Mouse (Mus musculus) heart, postnatal 0 days (tissue): ENCODE measurements around the gene Zswim5. TPM values are rescaled to one million over a fixed set of nuclear protein-coding genes. Genes with fewer than 3 reads are reported as not detected.

Experiments
- ATAC-seq: fragments of 200-750 bp; cut with Nextera tagmentation; 2 replicates; pipeline ENCODE4 v1.8.0; 2017; ENCODE audit warnings: low read depth, moderate number of reproducible peaks, moderate library complexity; ENCODE audit not compliant: insufficient read depth
- DNase-seq: peaks from one replicate; pipeline ENCODE4 v3.0.0-alpha.2; 2016; ENCODE audit warnings: low spot score
- H3K27ac ChIP-seq: fragments of 300-500 bp; sonication (generic); 2 replicates; pipeline ENCODE4 v1.5.1; 2014; ENCODE audit warnings: low read depth, mild to moderate bottlenecking
- H3K27me3 ChIP-seq: fragments of 300-500 bp; sonication (generic); 2 replicates; pipeline ENCODE4 v1.6.1; 2014; ENCODE audit warnings: low read length, mixed read lengths; ENCODE audit not compliant: control insufficient read depth, insufficient read depth
- H3K36me3 ChIP-seq: fragments of 300-500 bp; sonication (generic); replicated peaks from 2 replicates; pipeline ENCODE4 v1.6.1; 2014; ENCODE audit warnings: low read length, mixed read lengths; ENCODE audit not compliant: control insufficient read depth, insufficient read depth
- H3K4me1 ChIP-seq: fragments of 300-500 bp; sonication (generic); 2 replicates; pipeline ENCODE4 v1.6.1; 2014; ENCODE audit warnings: antibody characterized with exemption; ENCODE audit not compliant: control insufficient read depth, insufficient read depth
- H3K4me2 ChIP-seq: fragments of 300-500 bp; sonication (generic); 2 replicates; pipeline ENCODE4 v1.6.1; 2014; ENCODE audit warnings: low read depth, mild to moderate bottlenecking, low read length, moderate library complexity
- H3K4me3 ChIP-seq: fragments of 300-500 bp; sonication (generic); 2 replicates; pipeline ENCODE4 v1.5.1; 2014; ENCODE audit warnings: low read depth, low read length
- H3K9ac ChIP-seq: fragments of 300-500 bp; sonication (generic); replicated peaks from 2 replicates; pipeline ENCODE4 v1.6.1; 2014; ENCODE audit warnings: low read depth, low read length, mixed read lengths
- H3K9me3 ChIP-seq: fragments of 300-500 bp; sonication (generic); replicated peaks from 2 replicates; pipeline ENCODE4 v1.6.1; 2016; ENCODE audit warnings: low read length; ENCODE audit not compliant: control insufficient read depth
- CTCF ChIP-seq: IDR thresholded peaks from 2 replicates; pipeline ENCODE4 v1.5.1; 2016; ENCODE audit warnings: antibody characterized with exemption, control low read depth, low read depth
- EP300 ChIP-seq: IDR thresholded peaks from 2 replicates; pipeline ENCODE4 v1.6.1; 2016; ENCODE audit warnings: antibody characterized with exemption, low read depth
- WGBS: fragments of 180-500 bp; shearing (Covaris S2); extraction: QIAGEN DNeasy Blood & Tissue Kit; methylation state at CpG from one replicate; pipeline ENCODE4 v1.1.7; 2014; 5-methylcytosine and 5-hydroxymethylcytosine counted together
- polyA plus RNA-seq: library from polyadenylated mRNA; unstranded; fragments of >200 nt; fragmentation: Nextera tagmentation; extraction: Ambion mirVana; gene quantifications from 2 replicates; pipeline ENCODE4 v1.2.1, GENCODE M21; 2015
- total RNA-seq: library from RNA; depleted of rRNA; stranded (reverse); fragments of >200 nt; gene quantifications from 2 replicates; pipeline ENCODE4 v1.2.3, GENCODE M21; 2014; ENCODE audit warnings: low replicate concordance

Gene Zswim5
- total and polyA plus RNA-seq, 2 experiments from 2014 or later, result 0.34 to 1.5 TPM

GRCm38 (mm10) chr4:117002543-117003521 lies 125.7 kb downstream of the Zswim5 start:
- Histone ChIP-seq H3K4me3 (no peak overlapping the region), H3K9ac (no peak overlapping the region), H3K4me1 (no peaks in the 10 kb centered on the region), H3K27me3 (no peaks in the 10 kb centered on the region), H3K36me3 (peaks cover 54% of the 10 kb centered on the region), H3K9me3 (no peaks in the 10 kb centered on the region), H3K27ac (no peak overlapping the region), H3K4me2 (no peak overlapping the region)
- peak; percentile 75 for TF ChIP-seq CTCF
- TF ChIP-seq EP300, result no peak
- DNase-seq (peak; percentile 53), ATAC-seq (peak; percentile 63; the same call in 1 of the 2 replicates)
- WGBS, result 57% methylated on average over 38 of the region's 38 CpGs

GRCm38 (mm10) chr4:117004649-117005048 lies 127.5 kb downstream of the Zswim5 start:
- WGBS, result 75% methylated on average over 4 of the region's 4 CpGs
- H3K9me3 ChIP-seq, result no peaks in the 10 kb centered on the region
- ATAC-seq (no peak), DNase-seq (no peak)
- H3K4me3 ChIP-seq, result no peak overlapping the region
- no peak overlapping the region for H3K27ac ChIP-seq
- TF ChIP-seq CTCF, result no peak
- no peak for TF ChIP-seq EP300
- H3K4me2 ChIP-seq, result no peak overlapping the region
- no peak overlapping the region for H3K9ac ChIP-seq
- H3K36me3 ChIP-seq, result peaks cover 44% of the 10 kb centered on the region
- no peaks in the 10 kb centered on the region for H3K27me3 ChIP-seq
- no peaks in the 10 kb centered on the region for H3K4me1 ChIP-seq

- no peak for ATAC-seq
- no peak for DNase-seq
- 60% methylated on average over 7 of the region's 7 CpGs for WGBS
- H3K27ac ChIP-seq, result no peak overlapping the region
- no peak overlapping the region for H3K4me3 ChIP-seq
- H3K4me2 ChIP-seq, result no peak overlapping the region
- no peaks in the 10 kb centered on the region for H3K4me1 ChIP-seq
- no peaks in the 10 kb centered on the region for H3K27me3 ChIP-seq
- H3K9me3 ChIP-seq, result no peaks in the 10 kb centered on the region
- peaks cover 32% of the 10 kb centered on the region for H3K36me3 ChIP-seq
- no peak for TF ChIP-seq EP300
- TF ChIP-seq CTCF, result 0 out of 2 replicates have a peak, but pooled peaks have one; percentile 2
- no peak overlapping the region for H3K9ac ChIP-seq
Measured at GRCm38 (mm10) chr4:117005611-117006400, 128.6 kb downstream of the Zswim5 start.

GRCm38 (mm10) chr4:117007058-117007457 lies 129.9 kb downstream of the Zswim5 start:
- H3K9me3 ChIP-seq, result no peaks in the 10 kb centered on the region
- H3K9ac ChIP-seq, result no peak overlapping the region
- ATAC-seq, result no peak
- no peak overlapping the region for H3K27ac ChIP-seq
- DNase-seq, result no peak
- H3K27me3 ChIP-seq, result no peaks in the 10 kb centered on the region
- TF ChIP-seq CTCF, result no peak
- no peak for TF ChIP-seq EP300
- H3K4me1 ChIP-seq, result no peaks in the 10 kb centered on the region
- H3K4me2 ChIP-seq, result no peak overlapping the region
- H3K36me3 ChIP-seq, result peaks cover 21% of the 10 kb centered on the region
- H3K4me3 ChIP-seq, result no peak overlapping the region
- 56% methylated on average over 3 of the region's 3 CpGs for WGBS

GRCm38 (mm10) chr4:117010231-117010630 lies 133.1 kb downstream of the Zswim5 start:
- WGBS, result 62% methylated on average over 5 of the region's 5 CpGs
- Histone ChIP-seq H3K27me3 (no peaks in the 10 kb centered on the region), H3K4me3 (no peak overlapping the region), H3K9ac (no peak overlapping the region), H3K9me3 (no peaks in the 10 kb centered on the region), H3K27ac (no peak overlapping the region), H3K4me2 (no peak overlapping the region), H3K36me3 (no peaks in the 10 kb centered on the region), H3K4me1 (no peaks in the 10 kb centered on the region)
- DNase-seq (no peak), ATAC-seq (no peak)
- TF ChIP-seq CTCF, result no peak
- no peak for TF ChIP-seq EP300
